Mouse (Mus musculus) embryonic fibroblast, embryonic 13.5 days (primary cell): ENCODE measurements around the gene Chaf1a. TPM values are rescaled to one million over a fixed set of nuclear protein-coding genes. Genes with fewer than 3 reads are reported as not detected.

Source experiments
- H3K27ac ChIP-seq: 2 replicates; pipeline ENCODE4 v1.5.1; 2012; ENCODE audit warnings: low read length, control low read depth, inconsistent platforms; ENCODE audit not compliant: insufficient read depth
- H3K4me1 ChIP-seq: 2 replicates; pipeline ENCODE4 v1.6.1; 2011; ENCODE audit warnings: low read length; ENCODE audit not compliant: control insufficient read depth, insufficient read depth
- H3K4me3 ChIP-seq: 2 replicates; pipeline ENCODE4 v1.5.1; 2011; ENCODE audit warnings: mild to moderate bottlenecking, control low read depth, low read length; ENCODE audit not compliant: insufficient read depth
- CTCF ChIP-seq: IDR thresholded peaks from 2 replicates; pipeline ENCODE4 v1.5.1; 2011; ENCODE audit warnings: mild to moderate bottlenecking, control low read depth, low read length, moderate library complexity, borderline replicate concordance; ENCODE audit not compliant: insufficient read depth
- POLR2A ChIP-seq: IDR thresholded peaks from 2 replicates; pipeline ENCODE4 v1.6.1; 2011; ENCODE audit warnings: low read depth, mild to moderate bottlenecking, control low read depth, low read length, moderate library complexity
- polyA plus RNA-seq: library from polyadenylated mRNA; stranded (reverse); fragments of >200 nt; gene quantifications from 2 replicates; pipeline ENCODE4 v1.2.4, GENCODE M21; 2011; ENCODE audit warnings: low read depth; ENCODE audit not compliant: missing spikeins, insufficient read length

The Chaf1a gene
- polyA plus RNA-seq, 1 experiment = 13.9 TPM

GRCm38 (mm10) chr17:56026881-56027280 lies 13.4 kb upstream of the Chaf1a start:
- Histone ChIP-seq H3K4me1 (peaks cover 45% of the 10 kb centered on the region), H3K4me3 (no peak overlapping the region), H3K27ac (peak overlapping the region; percentile 74)
- TF ChIP-seq POLR2A (no peak), CTCF (no peak)

- H3K4me1 ChIP-seq = peaks cover 47% of the 10 kb centered on the region
- TF ChIP-seq POLR2A (no peak), CTCF (no peak)
- no peak overlapping the region for H3K4me3 ChIP-seq
- no peak overlapping the region for H3K27ac ChIP-seq
Measured at GRCm38 (mm10) chr17:56027801-56028441, 12.3 kb upstream of the Chaf1a start.

- Histone ChIP-seq H3K27ac (no peak overlapping the region), H3K4me1 (peaks cover 44% of the 10 kb centered on the region)
Measured at GRCm38 (mm10) chr17:56030238-56030870, 9.9 kb upstream of the Chaf1a start.

DNA sequence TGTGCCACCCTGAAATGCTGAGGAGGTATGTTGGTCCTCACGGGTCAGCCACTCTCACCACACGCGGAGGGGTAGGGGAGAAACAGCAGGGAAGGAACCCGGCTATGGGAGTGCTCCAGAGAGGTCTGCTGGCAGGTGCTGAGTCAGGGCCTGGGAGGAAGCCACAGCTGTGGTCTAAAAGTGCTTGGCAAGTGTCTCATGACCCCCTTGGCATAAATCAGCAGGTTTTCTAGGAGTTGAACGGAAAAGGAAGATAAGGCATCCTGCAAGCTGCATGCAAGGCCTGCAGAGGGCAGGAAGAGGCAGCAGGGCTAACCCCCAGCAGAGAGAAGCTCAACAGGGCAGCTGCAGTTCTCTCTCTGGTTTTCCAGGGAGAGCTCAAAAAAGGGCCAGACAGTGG lies 9.3 kb upstream of the Chaf1a start:
- no peak overlapping the region for H3K27ac ChIP-seq
- peaks cover 41% of the 10 kb centered on the region for H3K4me1 ChIP-seq
- no peak overlapping the region for H3K4me3 ChIP-seq
- TF ChIP-seq POLR2A (no peak), CTCF (peak; percentile 15; the same call in 1 of the 2 replicates)

More at GRCm38 (mm10) chr17:56030238-56030870, 9.9 kb upstream of the Chaf1a start:
- H3K4me3 ChIP-seq = no peak overlapping the region
- TF ChIP-seq POLR2A = no peak
- no peak for TF ChIP-seq CTCF

DNA sequence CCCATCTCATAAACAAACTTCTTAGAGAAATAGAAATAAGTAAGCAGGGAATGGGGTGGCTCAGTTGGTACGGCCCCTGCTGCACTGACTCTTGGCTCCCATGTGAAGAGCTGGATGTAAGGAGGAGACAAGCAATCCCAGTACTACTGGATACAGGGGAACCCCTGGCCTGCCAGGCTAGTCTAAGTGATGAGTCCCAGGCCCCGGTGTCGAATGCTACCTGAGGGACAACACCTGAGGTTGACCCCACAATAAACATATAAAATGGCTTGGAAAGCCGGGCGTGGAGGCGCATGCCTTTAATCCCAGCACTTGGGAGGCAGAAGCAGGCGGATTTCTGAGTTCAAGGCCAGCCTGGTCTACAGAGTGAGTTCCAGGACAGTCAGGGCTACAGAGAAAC lies 8.8 kb upstream of the Chaf1a start:
- 0 out of 2 replicates have a peak overlapping the region, but pooled peaks have one; percentile 8 for H3K27ac ChIP-seq
- H3K4me1 ChIP-seq = peaks cover 38% of the 10 kb centered on the region
- TF ChIP-seq CTCF (no peak), POLR2A (no peak)

GRCm38 (mm10) chr17:56032127-56032733 lies 8.0 kb upstream of the Chaf1a start:
- Histone ChIP-seq H3K4me1 (peaks cover 30% of the 10 kb centered on the region), H3K27ac (peak overlapping the region; percentile 72), H3K4me3 (no peak overlapping the region)
- TF ChIP-seq POLR2A (no peak), CTCF (no peak)

More for the DNA sequence above, 8.8 kb upstream of the Chaf1a start:
- no peak overlapping the region for H3K4me3 ChIP-seq

DNA sequence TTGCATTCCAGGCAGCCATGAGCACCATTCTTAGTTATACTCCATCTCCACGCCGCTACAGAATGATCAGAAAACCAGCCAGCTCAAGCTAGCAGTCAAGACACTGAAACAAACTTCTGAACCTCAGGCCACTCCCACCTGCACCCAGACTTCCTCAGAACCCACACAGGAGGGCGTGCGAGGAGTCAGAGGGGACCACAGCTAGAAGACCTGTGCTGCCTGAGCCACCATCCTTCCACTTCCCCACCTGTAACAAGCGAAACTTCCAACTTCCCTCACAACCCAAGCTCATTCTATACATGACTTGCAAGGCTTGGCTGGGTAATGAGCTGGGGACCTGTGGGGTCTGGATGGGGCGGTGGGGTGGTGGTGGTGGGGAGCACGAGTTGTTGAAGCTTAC lies 7.4 kb upstream of the Chaf1a start:
- H3K4me1 ChIP-seq = peaks cover 27% of the 10 kb centered on the region
- no peak for TF ChIP-seq CTCF
- no peak for TF ChIP-seq POLR2A
- H3K4me3 ChIP-seq = no peak overlapping the region
- H3K27ac ChIP-seq = peak overlapping the region; percentile 7; the same call in 1 of the 2 replicates

DNA sequence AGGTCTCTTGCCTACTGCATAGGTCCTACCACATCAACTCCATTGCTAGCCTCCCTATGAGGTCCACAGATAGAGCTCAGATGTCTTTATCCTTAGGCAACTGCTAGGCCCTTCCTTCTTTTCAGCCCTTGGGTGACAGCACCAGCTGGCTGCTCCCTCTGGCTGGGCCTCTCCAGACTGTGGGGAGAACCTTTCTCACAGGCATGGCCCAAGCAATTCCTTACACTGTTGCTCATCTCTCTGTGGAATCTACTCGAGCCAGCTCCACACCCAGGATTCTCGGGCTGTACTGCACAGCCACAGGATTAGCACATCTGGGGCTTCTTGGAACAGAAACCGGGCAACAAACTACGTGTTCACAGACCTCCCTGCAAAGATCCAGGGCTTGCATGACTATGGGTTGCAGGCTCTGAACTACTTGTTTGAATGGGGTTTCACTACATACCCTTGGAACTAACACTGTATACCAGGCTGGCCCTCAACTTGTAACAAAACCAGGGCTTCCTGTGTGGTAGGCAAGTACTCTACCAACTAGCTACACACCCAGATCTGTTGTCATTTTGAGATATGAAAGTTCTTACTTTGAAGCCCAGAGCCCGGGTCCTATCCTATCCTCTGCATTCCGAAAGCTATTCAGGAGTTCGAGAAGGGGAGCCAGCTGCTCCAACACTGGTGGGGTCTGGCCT lies 6.1 kb upstream of the Chaf1a start:
- Histone ChIP-seq H3K4me1 (peaks cover 24% of the 10 kb centered on the region), H3K4me3 (peak overlapping the region; percentile 92), H3K27ac (peak overlapping the region; percentile 80)
- TF ChIP-seq POLR2A (no peak), CTCF (no peak)

DNA sequence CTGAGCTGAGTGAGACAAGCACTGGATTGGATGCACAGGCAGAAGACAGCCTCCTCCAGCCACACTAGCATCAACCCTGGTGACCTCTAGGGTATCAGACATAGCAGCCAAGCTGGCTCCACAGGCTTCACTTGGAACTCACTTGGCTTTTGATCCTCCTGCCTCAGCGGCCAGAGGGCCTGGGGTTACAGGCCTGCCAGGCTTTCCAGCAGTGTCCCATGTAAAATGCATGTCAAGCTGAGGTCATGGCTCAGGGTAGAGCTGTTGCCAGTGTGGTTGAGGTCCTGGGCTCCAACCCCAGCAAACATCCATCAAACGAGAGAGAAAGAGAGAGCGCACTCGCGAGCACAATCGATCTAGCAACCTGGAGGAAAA lies 5.5 kb upstream of the Chaf1a start:
- Histone ChIP-seq H3K4me3 (peak overlapping the region; percentile 92), H3K4me1 (peaks cover 24% of the 10 kb centered on the region), H3K27ac (peak overlapping the region; percentile 80)
- TF ChIP-seq POLR2A = no peak
- no peak for TF ChIP-seq CTCF

GRCm38 (mm10) chr17:56035216-56035615 lies 5.0 kb upstream of the Chaf1a start:
- no peak for TF ChIP-seq POLR2A
- TF ChIP-seq CTCF = no peak
- peaks cover 23% of the 10 kb centered on the region for H3K4me1 ChIP-seq
- peak overlapping the region; percentile 80 for H3K27ac ChIP-seq
- H3K4me3 ChIP-seq = peak overlapping the region; percentile 92
